Mouse (Mus musculus): Measurements from ENCODE around the gene Arhgap10. TPM values are rescaled to one million over a fixed set of nuclear protein-coding genes. Genes with fewer than 3 reads are reported as not detected.

Arhgap10 gene
- polyA plus RNA-seq (2012) = 0.32 and 0.47 TPM in 2 replicates

- Histone ChIP-seq H3K4me3 (replicated peaks) (peak within 1 kb of the TSS; percentile 75), H3K27me3 (ENCODE audit: control insufficient read depth) (peaks cover 22% of the 10 kb centered on the region), H3K4me1 (ENCODE audit: control insufficient read depth) (peaks cover 26% of the 10 kb centered on the region), H3K36me3 (ENCODE audit: control insufficient read depth) (no peaks in the 10 kb centered on the region), H3K9me3 (ENCODE audit: control insufficient read depth, low read length) (no peaks in the 10 kb centered on the region)
- TF ChIP-seq GATA1 (IDR thresholded peaks at IDR 0.05; ENCODE audit: low read length) = no peak
- TF ChIP-seq TAL1 (IDR thresholded peaks at IDR 0.05; ENCODE audit: low read length) = no peak
Measured at GRCm38 (mm10) chr8:77517301-77518200, at the start of gene Arhgap10. Gene Arhgap10, minus strand, starts transcription at chr8:77517953.

DNA sequence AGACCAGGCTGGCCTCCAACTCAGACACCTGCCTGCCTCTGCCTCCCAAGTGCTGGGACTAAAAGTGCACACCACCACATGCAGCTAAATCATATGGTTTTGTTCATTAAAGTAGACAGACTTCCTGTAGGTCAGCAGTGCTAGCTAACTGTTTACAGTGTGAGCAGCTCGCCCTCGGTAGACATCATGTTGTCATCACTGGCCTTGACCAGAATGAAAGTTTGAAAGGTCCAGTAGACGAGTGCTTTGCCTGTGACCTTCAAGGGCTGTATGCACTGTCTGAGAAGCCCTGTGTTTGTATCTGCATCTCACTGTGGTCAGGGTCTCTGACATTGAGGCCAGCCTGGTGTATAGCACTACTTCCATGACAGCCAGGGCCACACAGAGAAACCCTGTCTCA is 43.7 kb upstream of the Arhgap10 start:
- Histone ChIP-seq H3K9me3 (ENCODE audit: control insufficient read depth, low read length) (no peaks in the 10 kb centered on the region), H3K36me3 (ENCODE audit: control insufficient read depth) (peaks cover 68% of the 10 kb centered on the region), H3K27me3 (ENCODE audit: control insufficient read depth) (no peaks in the 10 kb centered on the region), H3K4me3 (replicated peaks) (no peak overlapping the region), H3K4me1 (ENCODE audit: control insufficient read depth) (no peaks in the 10 kb centered on the region)
- TF ChIP-seq TAL1 (IDR thresholded peaks at IDR 0.05; ENCODE audit: low read length) = no peak
- no peak for TF ChIP-seq GATA1 (IDR thresholded peaks at IDR 0.05; ENCODE audit: low read length)

DNA sequence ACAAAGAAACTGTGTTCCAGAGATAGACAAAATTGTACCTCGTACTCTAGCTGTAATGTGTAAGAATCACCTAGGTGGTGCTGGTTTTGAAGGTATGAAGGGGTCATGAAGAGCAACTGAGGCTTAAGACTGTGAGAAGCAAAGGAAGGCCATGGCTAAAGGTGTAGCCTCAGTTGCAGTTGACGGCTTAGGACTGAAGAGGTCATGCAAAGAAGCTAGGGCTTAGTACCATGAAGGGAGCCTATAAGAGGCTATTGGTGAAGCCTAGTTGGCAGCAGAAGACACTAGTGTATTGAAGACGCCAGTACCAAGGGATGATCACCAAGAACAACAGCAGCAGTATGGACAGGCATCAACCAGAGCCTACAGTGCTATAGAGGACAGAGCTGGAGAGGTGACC is 34.7 kb upstream of the Arhgap10 start:
- H3K36me3 ChIP-seq (ENCODE audit: control insufficient read depth) = peaks cover 63% of the 10 kb centered on the region
- TF ChIP-seq GATA1 (IDR thresholded peaks at IDR 0.05; ENCODE audit: low read length) (no peak), TAL1 (IDR thresholded peaks at IDR 0.05; ENCODE audit: low read length) (no peak)

GRCm38 (mm10) chr8:77549881-77550580 is 32.3 kb upstream of the Arhgap10 start:
- H3K9me3 ChIP-seq (ENCODE audit: control insufficient read depth, low read length) = no peaks in the 10 kb centered on the region
- peaks cover 40% of the 10 kb centered on the region for H3K36me3 ChIP-seq (ENCODE audit: control insufficient read depth)
- TF ChIP-seq GATA1 (IDR thresholded peaks at IDR 0.05; ENCODE audit: low read length) (no peak), TAL1 (IDR thresholded peaks at IDR 0.05; ENCODE audit: low read length) (no peak)
- H3K4me3 ChIP-seq (replicated peaks) = peak overlapping the region; percentile 72
- no peaks in the 10 kb centered on the region for H3K27me3 ChIP-seq (ENCODE audit: control insufficient read depth)
- peaks cover 24% of the 10 kb centered on the region for H3K4me1 ChIP-seq (ENCODE audit: control insufficient read depth)

More for the DNA sequence above, 34.7 kb upstream of the Arhgap10 start:
- no peak overlapping the region for H3K4me3 ChIP-seq (replicated peaks)
- no peaks in the 10 kb centered on the region for H3K27me3 ChIP-seq (ENCODE audit: control insufficient read depth)
- H3K4me1 ChIP-seq (ENCODE audit: control insufficient read depth) = peaks cover 19% of the 10 kb centered on the region
- H3K9me3 ChIP-seq (ENCODE audit: control insufficient read depth, low read length) = no peaks in the 10 kb centered on the region

GRCm38 (mm10) chr8:77549121-77549706 is 31.5 kb upstream of the Arhgap10 start, which contains the start of gene Prmt9:
Gene Prmt9, plus strand, starts transcription at chr8:77549397.
- no peak for TF ChIP-seq TAL1 (IDR thresholded peaks at IDR 0.05; ENCODE audit: low read length)
- TF ChIP-seq GATA1 (IDR thresholded peaks at IDR 0.05; ENCODE audit: low read length) = no peak
- H3K4me1 ChIP-seq (ENCODE audit: control insufficient read depth) = peaks cover 29% of the 10 kb centered on the region

GRCm38 (mm10) chr8:77545616-77546015 is 27.9 kb upstream of the Arhgap10 start:
- Histone ChIP-seq H3K4me3 (replicated peaks) (no peak overlapping the region), H3K4me1 (ENCODE audit: control insufficient read depth) (peaks cover 32% of the 10 kb centered on the region), H3K36me3 (ENCODE audit: control insufficient read depth) (no peaks in the 10 kb centered on the region), H3K27me3 (ENCODE audit: control insufficient read depth) (no peaks in the 10 kb centered on the region), H3K9me3 (ENCODE audit: control insufficient read depth, low read length) (no peaks in the 10 kb centered on the region)
- TF ChIP-seq GATA1 (IDR thresholded peaks at IDR 0.05; ENCODE audit: low read length) = no peak
- TF ChIP-seq TAL1 (IDR thresholded peaks at IDR 0.05; ENCODE audit: low read length) = no peak

More at GRCm38 (mm10) chr8:77549121-77549706, 31.5 kb upstream of the Arhgap10 start, which contains the start of gene Prmt9:
- Histone ChIP-seq H3K4me3 (replicated peaks) (peak within 1 kb of the TSS; percentile 72), H3K36me3 (ENCODE audit: control insufficient read depth) (peaks cover 33% of the 10 kb centered on the region), H3K9me3 (ENCODE audit: control insufficient read depth, low read length) (no peaks in the 10 kb centered on the region), H3K27me3 (ENCODE audit: control insufficient read depth) (no peaks in the 10 kb centered on the region)

- Histone ChIP-seq H3K4me3 (replicated peaks) (no peak overlapping the region), H3K9me3 (ENCODE audit: control insufficient read depth, low read length) (no peaks in the 10 kb centered on the region)
Measured at GRCm38 (mm10) chr8:77544428-77544827, 26.7 kb upstream of the Arhgap10 start.

DNA sequence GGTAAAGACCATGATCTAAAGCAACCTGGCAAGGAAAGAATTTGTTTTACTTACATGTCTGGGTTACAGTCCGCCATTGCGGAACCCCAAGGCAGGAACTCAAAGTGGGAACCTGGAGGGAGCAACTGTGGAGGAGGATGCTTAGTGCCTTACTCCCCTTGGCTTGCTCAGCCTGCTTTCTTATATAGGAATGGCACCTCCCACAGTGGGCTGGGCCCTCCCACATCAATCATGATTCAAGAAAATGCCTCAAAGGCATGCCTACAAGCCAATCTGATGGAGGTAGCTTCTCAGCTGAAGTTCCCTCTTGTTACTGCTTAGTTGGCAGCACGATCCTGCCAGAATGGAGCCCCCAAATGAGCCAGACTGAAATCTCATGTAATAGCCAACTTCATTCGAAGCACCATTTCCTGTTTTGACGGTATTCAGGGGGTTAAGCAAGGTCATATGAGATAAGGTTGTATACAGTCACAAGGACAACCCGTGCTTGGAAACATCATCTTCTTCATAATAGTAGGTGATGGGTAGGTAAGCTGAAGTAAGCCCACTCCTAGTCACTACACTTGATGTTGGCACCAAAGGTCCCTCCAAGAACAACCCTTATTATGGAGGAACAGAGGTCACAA is 25.5 kb upstream of the Arhgap10 start:
- no peaks in the 10 kb centered on the region for H3K27me3 ChIP-seq (ENCODE audit: control insufficient read depth)
- no peak for TF ChIP-seq GATA1 (IDR thresholded peaks at IDR 0.05; ENCODE audit: low read length)
- TF ChIP-seq TAL1 (IDR thresholded peaks at IDR 0.05; ENCODE audit: low read length) = no peak
- H3K4me1 ChIP-seq (ENCODE audit: control insufficient read depth) = peaks cover 19% of the 10 kb centered on the region
- H3K9me3 ChIP-seq (ENCODE audit: control insufficient read depth, low read length) = no peaks in the 10 kb centered on the region
- no peaks in the 10 kb centered on the region for H3K36me3 ChIP-seq (ENCODE audit: control insufficient read depth)
- H3K4me3 ChIP-seq (replicated peaks) = no peak overlapping the region

More at GRCm38 (mm10) chr8:77544428-77544827, 26.7 kb upstream of the Arhgap10 start:
- Histone ChIP-seq H3K27me3 (ENCODE audit: control insufficient read depth) (no peaks in the 10 kb centered on the region), H3K4me1 (ENCODE audit: control insufficient read depth) (peaks cover 25% of the 10 kb centered on the region), H3K36me3 (ENCODE audit: control insufficient read depth) (no peaks in the 10 kb centered on the region)
- TF ChIP-seq GATA1 (IDR thresholded peaks at IDR 0.05; ENCODE audit: low read length) (no peak), TAL1 (IDR thresholded peaks at IDR 0.05; ENCODE audit: low read length) (no peak)
